Mouse (Mus musculus) embryonic facial prominence, embryonic 14.5 days (tissue): Measurements from ENCODE around the gene Gsg1l. TPM values are rescaled to one million over a fixed set of nuclear protein-coding genes. Genes with fewer than 3 reads are reported as not detected.

ENCODE experiments used
- ATAC-seq: fragments of 200-750 bp; cut with Nextera tagmentation; 2 replicates; pipeline ENCODE4 v1.8.0; 2017; ENCODE audit warnings: low read depth, moderate number of reproducible peaks, moderate TSS enrichment
- DNase-seq: peaks from one replicate; pipeline ENCODE4 v3.0.0-alpha.2; 2015; ENCODE audit warnings: low spot score
- H3K27ac ChIP-seq: fragments of 300-500 bp; sonication (generic); replicated peaks from 2 replicates; pipeline ENCODE4 v1.5.1; 2014; ENCODE audit warnings: low read depth, mild to moderate bottlenecking, low read length, moderate library complexity
- H3K27me3 ChIP-seq: fragments of 300-500 bp; sonication (generic); replicated peaks from 2 replicates; pipeline ENCODE4 v1.6.1; 2014; ENCODE audit warnings: low read length; ENCODE audit not compliant: control insufficient read depth, insufficient read depth
- H3K36me3 ChIP-seq: fragments of 300-500 bp; sonication (generic); 2 replicates; pipeline ENCODE4 v1.6.1; 2014; ENCODE audit warnings: low read length, mixed read lengths; ENCODE audit not compliant: control insufficient read depth, insufficient read depth
- H3K4me1 ChIP-seq: fragments of 300-500 bp; sonication (generic); 2 replicates; pipeline ENCODE4 v1.6.1; 2014; ENCODE audit warnings: antibody characterized with exemption, low read length; ENCODE audit not compliant: control insufficient read depth, insufficient read depth
- H3K4me2 ChIP-seq: fragments of 300-500 bp; sonication (generic); 2 replicates; pipeline ENCODE4 v1.6.1; 2014; ENCODE audit warnings: low read depth, mild to moderate bottlenecking, low read length, moderate library complexity, mixed read lengths
- H3K4me3 ChIP-seq: fragments of 300-500 bp; sonication (generic); 2 replicates; pipeline ENCODE4 v1.5.1; 2014; ENCODE audit warnings: low read depth, mild to moderate bottlenecking, low read length
- H3K9ac ChIP-seq: fragments of 300-500 bp; sonication (generic); 2 replicates; pipeline ENCODE4 v1.6.1; 2014; ENCODE audit warnings: low read depth, mild to moderate bottlenecking, low read length, moderate library complexity, mixed read lengths
- H3K9me3 ChIP-seq: fragments of 300-500 bp; sonication (generic); 2 replicates; pipeline ENCODE4 v1.6.1; 2016; ENCODE audit warnings: low read length; ENCODE audit not compliant: control insufficient read depth
- WGBS: fragments of 180-500 bp; shearing (Covaris S2); extraction: QIAGEN DNeasy Blood & Tissue Kit; methylation state at CpG from one replicate; pipeline ENCODE4 v1.1.7; 2014; 5-methylcytosine and 5-hydroxymethylcytosine counted together
- polyA plus RNA-seq: library from polyadenylated mRNA; unstranded; fragments of >200 nt; fragmentation: Nextera tagmentation; extraction: Ambion mirVana; gene quantifications from 2 replicates; pipeline ENCODE4 v1.2.1, GENCODE M21; 2014

Gsg1l gene
- polyA plus RNA-seq, 1 experiment from 2014 or later, result 2.0 TPM

DNA sequence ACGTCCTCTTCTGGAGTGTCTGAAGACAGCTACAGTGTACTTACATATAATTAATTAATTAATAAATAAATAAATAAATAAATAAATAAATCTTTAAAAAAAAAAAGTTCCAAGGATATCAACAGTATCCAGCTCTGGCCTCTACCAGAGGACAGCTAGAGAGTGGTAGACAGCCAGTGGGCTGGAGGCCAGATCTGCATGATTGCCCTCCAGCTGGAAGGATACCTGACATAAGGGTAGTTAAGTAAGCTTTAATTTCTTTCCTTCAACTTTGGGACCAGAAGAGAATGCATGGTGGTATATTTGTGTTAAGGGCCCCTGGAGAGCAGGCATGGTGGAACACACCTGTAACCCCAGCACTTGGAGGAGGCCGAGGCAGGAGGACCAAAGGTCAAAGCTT is 17.6 kb upstream of the Gsg1l start:
- Histone ChIP-seq H3K4me1 (no peaks in the 10 kb centered on the region), H3K4me2 (no peak overlapping the region), H3K36me3 (peaks cover 70% of the 10 kb centered on the region), H3K4me3 (no peak overlapping the region), H3K9me3 (no peaks in the 10 kb centered on the region), H3K9ac (no peak overlapping the region), H3K27ac (no peak overlapping the region), H3K27me3 (no peaks in the 10 kb centered on the region)
- DNase-seq (no peak), ATAC-seq (no peak)
- 90% methylated on average over 2 of the region's 2 CpGs for WGBS

GRCm38 (mm10) chr7:126099163-126099775 is 17.1 kb upstream of the Gsg1l start:
- no peak for DNase-seq
- Histone ChIP-seq H3K36me3 (peaks cover 64% of the 10 kb centered on the region), H3K9ac (no peak overlapping the region), H3K4me2 (no peak overlapping the region), H3K4me3 (no peak overlapping the region), H3K27ac (no peak overlapping the region), H3K27me3 (no peaks in the 10 kb centered on the region), H3K9me3 (no peaks in the 10 kb centered on the region), H3K4me1 (no peaks in the 10 kb centered on the region)
- 93% methylated on average over 7 of the region's 7 CpGs for WGBS
- ATAC-seq, result no peak

DNA sequence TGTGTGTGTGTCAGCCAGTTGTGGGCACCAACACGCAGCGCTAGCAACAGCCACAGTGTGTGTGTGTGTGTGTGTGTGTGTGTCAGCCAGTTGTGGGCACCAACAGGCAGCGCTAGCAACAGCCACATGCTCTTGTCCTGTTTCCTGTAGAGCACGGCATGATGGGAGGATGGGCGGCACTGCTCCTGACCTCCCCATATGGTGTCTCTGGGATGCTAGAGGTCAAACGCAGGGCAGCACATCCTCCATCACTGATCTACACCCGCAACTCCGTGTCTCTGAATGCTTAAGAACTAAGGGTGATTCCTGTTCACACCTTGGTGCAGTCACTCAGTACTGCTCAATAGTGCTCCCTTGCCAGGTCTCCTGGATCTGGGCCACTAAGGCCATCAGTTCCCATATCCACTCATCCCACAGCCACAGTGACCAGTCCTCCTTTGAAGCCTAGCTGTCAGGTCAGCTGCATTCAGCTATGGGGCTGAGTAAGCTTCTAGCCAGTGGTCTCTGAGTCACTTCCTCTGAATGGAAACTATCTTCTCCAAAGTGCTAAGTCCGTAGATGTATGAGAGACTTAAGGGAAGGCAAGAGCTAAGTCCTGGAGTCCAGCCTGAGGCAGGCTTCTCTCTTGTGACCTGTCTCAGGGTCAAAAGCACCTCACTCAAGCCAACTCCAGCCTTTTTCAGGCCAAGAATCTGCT is 15.2 kb upstream of the Gsg1l start:
- WGBS, result 70% methylated on average over 7 of the region's 9 CpGs
- no peak overlapping the region for H3K27ac ChIP-seq
- H3K4me2 ChIP-seq, result no peak overlapping the region
- no peaks in the 10 kb centered on the region for H3K27me3 ChIP-seq
- ATAC-seq (no peak), DNase-seq (no peak)
- H3K4me3 ChIP-seq, result no peak overlapping the region
- H3K9ac ChIP-seq, result no peak overlapping the region
- H3K9me3 ChIP-seq, result no peaks in the 10 kb centered on the region
- no peaks in the 10 kb centered on the region for H3K4me1 ChIP-seq
- H3K36me3 ChIP-seq, result peaks cover 47% of the 10 kb centered on the region

DNA sequence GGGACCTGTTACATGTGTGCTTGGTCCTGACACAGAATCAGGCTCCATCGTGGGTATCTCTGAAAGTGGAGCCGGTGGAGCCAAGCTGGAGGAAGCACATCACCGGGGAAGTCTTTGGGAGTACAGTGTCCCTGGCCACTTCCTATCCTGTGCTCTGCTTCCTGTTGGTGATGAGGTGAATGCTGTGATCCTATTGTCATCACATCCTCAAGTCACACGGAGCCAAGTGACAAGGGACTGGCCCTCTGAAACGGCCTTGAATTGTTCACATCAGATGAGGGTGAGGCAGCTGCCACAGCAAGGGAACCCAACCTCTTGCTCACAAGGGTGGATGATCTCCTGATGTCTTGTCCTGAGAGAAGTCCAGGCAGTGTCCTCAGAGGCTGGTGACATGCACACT is 14.4 kb upstream of the Gsg1l start:
- Histone ChIP-seq H3K4me1 (no peaks in the 10 kb centered on the region), H3K9ac (no peak overlapping the region), H3K27ac (no peak overlapping the region), H3K36me3 (peaks cover 39% of the 10 kb centered on the region; the same call in 1 of the 2 replicates), H3K4me2 (no peak overlapping the region), H3K4me3 (no peak overlapping the region), H3K9me3 (no peaks in the 10 kb centered on the region), H3K27me3 (no peaks in the 10 kb centered on the region)
- DNase-seq (no peak), ATAC-seq (no peak)
- 82% methylated on average over 5 of the region's 5 CpGs for WGBS

DNA sequence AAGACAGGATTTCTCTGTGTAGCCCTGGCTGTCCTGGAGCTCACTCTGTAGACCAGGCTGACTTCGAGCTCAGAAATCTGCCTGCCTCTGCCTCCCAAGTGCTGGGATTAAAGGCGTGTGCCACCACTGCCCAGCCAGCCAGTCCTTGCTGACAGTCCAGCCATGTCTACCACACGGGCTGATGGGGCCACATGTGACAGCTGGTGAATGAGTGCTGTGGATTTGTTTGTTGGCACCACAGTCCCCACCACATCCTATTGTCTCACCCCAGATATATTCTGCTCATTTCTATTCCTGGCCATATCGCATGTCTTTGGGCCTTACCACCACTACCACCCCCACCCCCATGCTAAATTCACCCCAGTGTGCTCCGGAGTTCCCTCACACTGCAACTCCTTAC is 12.5 kb upstream of the Gsg1l start:
- Histone ChIP-seq H3K27ac (no peak overlapping the region), H3K4me1 (no peaks in the 10 kb centered on the region), H3K27me3 (no peaks in the 10 kb centered on the region), H3K4me3 (no peak overlapping the region), H3K9me3 (peaks cover 4% of the 10 kb centered on the region; the same call in 1 of the 2 replicates), H3K9ac (no peak overlapping the region), H3K36me3 (peaks cover 20% of the 10 kb centered on the region; the same call in 1 of the 2 replicates), H3K4me2 (no peak overlapping the region)
- ATAC-seq (no peak), DNase-seq (no peak)
- WGBS, result 93% methylated on average over 5 of the region's 5 CpGs

GRCm38 (mm10) chr7:126093162-126093561 is 11.0 kb upstream of the Gsg1l start:
- no peak overlapping the region for H3K4me2 ChIP-seq
- ATAC-seq (no peak), DNase-seq (no peak)
- 44% methylated on average over 3 of the region's 3 CpGs for WGBS
- H3K4me1 ChIP-seq, result no peaks in the 10 kb centered on the region
- H3K4me3 ChIP-seq, result no peak overlapping the region
- H3K9me3 ChIP-seq, result peaks cover 4% of the 10 kb centered on the region; the same call in 1 of the 2 replicates
- no peaks in the 10 kb centered on the region for H3K27me3 ChIP-seq
- no peak overlapping the region for H3K27ac ChIP-seq
- no peak overlapping the region for H3K9ac ChIP-seq
- peaks cover 9% of the 10 kb centered on the region; the same call in 1 of the 2 replicates for H3K36me3 ChIP-seq

- DNase-seq (peak; percentile 80), ATAC-seq (no peak)
- Histone ChIP-seq H3K4me2 (no peak overlapping the region), H3K9ac (no peak overlapping the region), H3K36me3 (no peaks in the 10 kb centered on the region), H3K9me3 (peaks cover 4% of the 10 kb centered on the region; the same call in 1 of the 2 replicates), H3K4me1 (no peaks in the 10 kb centered on the region), H3K27me3 (peaks cover 6% of the 10 kb centered on the region; the same call in 1 of the 2 replicates), H3K27ac (no peak overlapping the region), H3K4me3 (no peak overlapping the region)
- 19% methylated on average over 6 of the region's 6 CpGs for WGBS
Observed at GRCm38 (mm10) chr7:126089782-126090181, 7.6 kb upstream of the Gsg1l start.

DNA sequence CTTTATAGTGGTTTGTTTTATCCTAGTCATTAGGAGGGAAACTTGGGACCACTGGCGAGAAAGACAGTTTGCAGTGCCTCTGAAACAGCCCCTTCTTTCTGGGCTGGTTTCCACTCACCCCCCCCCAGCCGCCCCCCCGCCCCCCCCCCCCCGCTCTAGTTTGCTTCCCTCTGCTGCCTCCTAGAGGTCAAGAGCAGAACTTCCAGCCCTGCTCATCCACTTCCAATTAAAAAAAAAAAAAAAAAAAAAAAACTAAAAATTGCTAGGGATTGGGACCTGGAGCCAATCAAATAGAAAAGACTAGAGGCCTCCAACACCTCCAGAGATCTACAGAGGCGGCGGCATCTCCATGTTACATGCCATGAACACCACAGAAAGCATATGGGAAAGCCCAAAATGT is 5.9 kb upstream of the Gsg1l start:
- no peak overlapping the region for H3K4me3 ChIP-seq
- 18% methylated on average over 6 of the region's 6 CpGs for WGBS
- peaks cover 21% of the 10 kb centered on the region for H3K27me3 ChIP-seq
- H3K9me3 ChIP-seq, result peaks cover 4% of the 10 kb centered on the region; the same call in 1 of the 2 replicates
- H3K4me2 ChIP-seq, result no peak overlapping the region
- no peaks in the 10 kb centered on the region for H3K4me1 ChIP-seq
- no peak overlapping the region for H3K9ac ChIP-seq
- H3K36me3 ChIP-seq, result no peaks in the 10 kb centered on the region
- ATAC-seq (no peak), DNase-seq (no peak)
- H3K27ac ChIP-seq, result no peak overlapping the region

DNA sequence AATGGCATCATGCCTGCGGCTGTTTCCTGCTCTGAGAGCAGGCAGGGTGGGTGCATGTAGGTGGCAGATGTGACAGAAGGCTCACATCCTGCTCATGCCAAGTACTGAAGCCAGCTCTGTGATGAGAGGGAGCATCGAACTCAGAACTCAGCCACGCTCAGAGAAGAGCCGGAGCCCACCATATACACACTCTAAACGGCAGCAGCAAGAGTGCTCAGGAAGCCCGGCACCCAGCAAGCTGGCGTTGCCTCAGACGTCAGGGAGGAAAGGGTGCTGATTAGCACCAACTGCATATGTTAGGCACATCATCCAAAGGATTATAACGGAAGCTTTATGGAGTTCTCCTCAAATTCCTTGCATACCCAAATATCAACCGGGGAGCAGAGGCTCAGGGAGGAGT is 5.4 kb upstream of the Gsg1l start:
- DNase-seq (no peak), ATAC-seq (no peak)
- H3K36me3 ChIP-seq, result no peaks in the 10 kb centered on the region
- WGBS, result 47% methylated on average over 10 of the region's 10 CpGs
- no peak overlapping the region for H3K4me3 ChIP-seq
- H3K9ac ChIP-seq, result no peak overlapping the region
- H3K4me2 ChIP-seq, result no peak overlapping the region
- no peaks in the 10 kb centered on the region for H3K4me1 ChIP-seq
- H3K27me3 ChIP-seq, result peaks cover 27% of the 10 kb centered on the region
- peaks cover 4% of the 10 kb centered on the region; the same call in 1 of the 2 replicates for H3K9me3 ChIP-seq
- no peak overlapping the region for H3K27ac ChIP-seq
